Mouse (Mus musculus): Measurements from ENCODE around the gene Notch2. TPM values are rescaled to one million over a fixed set of nuclear protein-coding genes. Genes with fewer than 3 reads are reported as not detected.

The Notch2 gene
- polyA plus RNA-seq, 1 experiment from 2014 or later: 27.8 TPM

GRCm38 (mm10) chr3:98106115-98106514 is 92.8 kb downstream of the Notch2 start:
- H3K4me2 ChIP-seq (ENCODE audit: low read depth, low read length): no peak overlapping the region
- ATAC-seq (replicated peaks; ENCODE audit: insufficient number of reproducible peaks, low FRiP score, low TSS enrichment, low read depth) (no peak), DNase-seq (ENCODE audit: low spot score) (no peak)
- H3K36me3 ChIP-seq (replicated peaks; ENCODE audit: control insufficient read depth, insufficient read depth, low read depth, low read length): peaks cover 11% of the 10 kb centered on the region
- WGBS: 59% methylated on average over 4 of the region's 4 CpGs
- H3K4me3 ChIP-seq (ENCODE audit: low read depth, low read length): no peak overlapping the region
- no peaks in the 10 kb centered on the region for H3K9me3 ChIP-seq (replicated peaks; ENCODE audit: control insufficient read depth, low read length)
- no peak overlapping the region for H3K27ac ChIP-seq (replicated peaks; ENCODE audit: low read depth, low read length)
- H3K4me1 ChIP-seq (ENCODE audit: control insufficient read depth, insufficient read depth, low read length): no peaks in the 10 kb centered on the region
- no peak overlapping the region for H3K9ac ChIP-seq (replicated peaks; ENCODE audit: low read length)
- H3K27me3 ChIP-seq (ENCODE audit: control insufficient read depth, insufficient read depth, low read length): no peaks in the 10 kb centered on the region

GRCm38 (mm10) chr3:98106590-98107313 is 93.4 kb downstream of the Notch2 start:
- H3K4me1 ChIP-seq (ENCODE audit: control insufficient read depth, insufficient read depth, low read length): no peaks in the 10 kb centered on the region
- no peaks in the 10 kb centered on the region for H3K9me3 ChIP-seq (replicated peaks; ENCODE audit: control insufficient read depth, low read length)
- peaks cover 11% of the 10 kb centered on the region for H3K36me3 ChIP-seq (replicated peaks; ENCODE audit: control insufficient read depth, insufficient read depth, low read depth, low read length)
- no peak for DNase-seq (ENCODE audit: low spot score)
- H3K4me3 ChIP-seq (ENCODE audit: low read depth, low read length): no peak overlapping the region
- no peak overlapping the region for H3K4me2 ChIP-seq (ENCODE audit: low read depth, low read length)
- H3K9ac ChIP-seq (replicated peaks; ENCODE audit: low read length): no peak overlapping the region
- no peak for ATAC-seq (replicated peaks; ENCODE audit: insufficient number of reproducible peaks, low FRiP score, low TSS enrichment, low read depth)
- 88% methylated on average over 12 of the region's 12 CpGs for WGBS
- H3K27ac ChIP-seq (replicated peaks; ENCODE audit: low read depth, low read length): no peak overlapping the region
- H3K27me3 ChIP-seq (ENCODE audit: control insufficient read depth, insufficient read depth, low read length): no peaks in the 10 kb centered on the region

GRCm38 (mm10) chr3:98108416-98108815 is 95.1 kb downstream of the Notch2 start:
- H3K9me3 ChIP-seq (replicated peaks; ENCODE audit: control insufficient read depth, low read length): no peaks in the 10 kb centered on the region
- H3K4me1 ChIP-seq (ENCODE audit: control insufficient read depth, insufficient read depth, low read length): no peaks in the 10 kb centered on the region
- ATAC-seq (replicated peaks; ENCODE audit: insufficient number of reproducible peaks, low FRiP score, low TSS enrichment, low read depth): no peak
- H3K27me3 ChIP-seq (ENCODE audit: control insufficient read depth, insufficient read depth, low read length): no peaks in the 10 kb centered on the region
- DNase-seq (ENCODE audit: low spot score): no peak
- H3K9ac ChIP-seq (replicated peaks; ENCODE audit: low read length): no peak overlapping the region
- no peaks in the 10 kb centered on the region; the same call in none of the 2 replicates for H3K36me3 ChIP-seq (replicated peaks; ENCODE audit: control insufficient read depth, insufficient read depth, low read depth, low read length)
- H3K4me2 ChIP-seq (ENCODE audit: low read depth, low read length): no peak overlapping the region
- WGBS: 67% methylated on average over 4 of the region's 4 CpGs
- H3K27ac ChIP-seq (replicated peaks; ENCODE audit: low read depth, low read length): no peak overlapping the region
- H3K4me3 ChIP-seq (ENCODE audit: low read depth, low read length): no peak overlapping the region

- ATAC-seq (replicated peaks; ENCODE audit: insufficient number of reproducible peaks, low FRiP score, low TSS enrichment, low read depth): no peak
- H3K4me2 ChIP-seq (ENCODE audit: low read depth, low read length): no peak overlapping the region
- no peaks in the 10 kb centered on the region for H3K4me1 ChIP-seq (ENCODE audit: control insufficient read depth, insufficient read depth, low read length)
- H3K9ac ChIP-seq (replicated peaks; ENCODE audit: low read length): no peak overlapping the region
- DNase-seq (ENCODE audit: low spot score): no peak
- no peak overlapping the region for H3K27ac ChIP-seq (replicated peaks; ENCODE audit: low read depth, low read length)
- H3K9me3 ChIP-seq (replicated peaks; ENCODE audit: control insufficient read depth, low read length): no peaks in the 10 kb centered on the region
- H3K4me3 ChIP-seq (ENCODE audit: low read depth, low read length): no peak overlapping the region
- H3K36me3 ChIP-seq (replicated peaks; ENCODE audit: control insufficient read depth, insufficient read depth, low read depth, low read length): no peaks in the 10 kb centered on the region; the same call in 1 of the 2 replicates
- WGBS: 87% methylated on average over 3 of the region's 3 CpGs
- H3K27me3 ChIP-seq (ENCODE audit: control insufficient read depth, insufficient read depth, low read length): no peaks in the 10 kb centered on the region
These were observed 95.5 kb downstream of the Notch2 start for GRCm38 (mm10) chr3:98108866-98109265.

- no peak overlapping the region for H3K4me3 ChIP-seq (ENCODE audit: low read depth, low read length)
- no peaks in the 10 kb centered on the region for H3K27me3 ChIP-seq (ENCODE audit: control insufficient read depth, insufficient read depth, low read length)
- H3K4me1 ChIP-seq (ENCODE audit: control insufficient read depth, insufficient read depth, low read length): no peaks in the 10 kb centered on the region
- no peak overlapping the region for H3K27ac ChIP-seq (replicated peaks; ENCODE audit: low read depth, low read length)
- DNase-seq (ENCODE audit: low spot score) (no peak), ATAC-seq (replicated peaks; ENCODE audit: insufficient number of reproducible peaks, low FRiP score, low TSS enrichment, low read depth) (no peak)
- H3K9me3 ChIP-seq (replicated peaks; ENCODE audit: control insufficient read depth, low read length): no peaks in the 10 kb centered on the region
- no peak overlapping the region for H3K4me2 ChIP-seq (ENCODE audit: low read depth, low read length)
- H3K9ac ChIP-seq (replicated peaks; ENCODE audit: low read length): no peak overlapping the region
- WGBS: 88% methylated on average over 4 of the region's 4 CpGs
- H3K36me3 ChIP-seq (replicated peaks; ENCODE audit: control insufficient read depth, insufficient read depth, low read depth, low read length): no peaks in the 10 kb centered on the region; the same call in 1 of the 2 replicates
These were observed 97.3 kb downstream of the Notch2 start for GRCm38 (mm10) chr3:98110610-98111009.

- Histone ChIP-seq H3K4me2 (ENCODE audit: low read depth, low read length) (no peak overlapping the region), H3K36me3 (replicated peaks; ENCODE audit: control insufficient read depth, insufficient read depth, low read depth, low read length) (no peaks in the 10 kb centered on the region; the same call in none of the 2 replicates), H3K9me3 (replicated peaks; ENCODE audit: control insufficient read depth, low read length) (no peaks in the 10 kb centered on the region), H3K4me1 (ENCODE audit: control insufficient read depth, insufficient read depth, low read length) (no peaks in the 10 kb centered on the region), H3K4me3 (ENCODE audit: low read depth, low read length) (no peak overlapping the region), H3K27ac (replicated peaks; ENCODE audit: low read depth, low read length) (no peak overlapping the region), H3K27me3 (ENCODE audit: control insufficient read depth, insufficient read depth, low read length) (no peaks in the 10 kb centered on the region), H3K9ac (replicated peaks; ENCODE audit: low read length) (no peak overlapping the region)
- ATAC-seq (replicated peaks; ENCODE audit: insufficient number of reproducible peaks, low FRiP score, low TSS enrichment, low read depth) (no peak), DNase-seq (ENCODE audit: low spot score) (no peak)
- 93% methylated on average over 3 of the region's 3 CpGs for WGBS
These were observed 104.9 kb downstream of the Notch2 start for GRCm38 (mm10) chr3:98118252-98118651.

- DNase-seq (ENCODE audit: low spot score) (no peak), ATAC-seq (replicated peaks; ENCODE audit: insufficient number of reproducible peaks, low FRiP score, low TSS enrichment, low read depth) (no peak)
- H3K36me3 ChIP-seq (replicated peaks; ENCODE audit: control insufficient read depth, insufficient read depth, low read depth, low read length): peaks cover 5% of the 10 kb centered on the region
- H3K27ac ChIP-seq (replicated peaks; ENCODE audit: low read depth, low read length): no peak overlapping the region
- no peak overlapping the region for H3K9ac ChIP-seq (replicated peaks; ENCODE audit: low read length)
- no peaks in the 10 kb centered on the region for H3K4me1 ChIP-seq (ENCODE audit: control insufficient read depth, insufficient read depth, low read length)
- 88% methylated on average over 6 of the region's 6 CpGs for WGBS
- H3K4me3 ChIP-seq (ENCODE audit: low read depth, low read length): no peak overlapping the region
- no peaks in the 10 kb centered on the region for H3K27me3 ChIP-seq (ENCODE audit: control insufficient read depth, insufficient read depth, low read length)
- H3K4me2 ChIP-seq (ENCODE audit: low read depth, low read length): no peak overlapping the region
- no peaks in the 10 kb centered on the region for H3K9me3 ChIP-seq (replicated peaks; ENCODE audit: control insufficient read depth, low read length)
These were observed 106.0 kb downstream of the Notch2 start for GRCm38 (mm10) chr3:98119338-98119737.

- H3K9ac ChIP-seq (replicated peaks; ENCODE audit: low read length): no peak overlapping the region
- H3K4me2 ChIP-seq (ENCODE audit: low read depth, low read length): no peak overlapping the region
- DNase-seq (ENCODE audit: low spot score): no peak
- H3K27ac ChIP-seq (replicated peaks; ENCODE audit: low read depth, low read length): no peak overlapping the region
- H3K36me3 ChIP-seq (replicated peaks; ENCODE audit: control insufficient read depth, insufficient read depth, low read depth, low read length): peaks cover 5% of the 10 kb centered on the region
- no peak overlapping the region for H3K4me3 ChIP-seq (ENCODE audit: low read depth, low read length)
- no peaks in the 10 kb centered on the region for H3K9me3 ChIP-seq (replicated peaks; ENCODE audit: control insufficient read depth, low read length)
- H3K27me3 ChIP-seq (ENCODE audit: control insufficient read depth, insufficient read depth, low read length): no peaks in the 10 kb centered on the region
- 38% methylated on average over 6 of the region's 6 CpGs for WGBS
- H3K4me1 ChIP-seq (ENCODE audit: control insufficient read depth, insufficient read depth, low read length): no peaks in the 10 kb centered on the region
- ATAC-seq (replicated peaks; ENCODE audit: insufficient number of reproducible peaks, low FRiP score, low TSS enrichment, low read depth): no peak
These were observed 107.6 kb downstream of the Notch2 start for GRCm38 (mm10) chr3:98120884-98121283.

Measured in embryonic facial prominence, embryonic 11.5 days (tissue).